Mouse (Mus musculus) intestine, postnatal 0 days (tissue): ENCODE data around the gene Acot10. TPM values are rescaled to one million over a fixed set of nuclear protein-coding genes. Genes with fewer than 3 reads are reported as not detected.
"Not testable (repeated sequence)": the region's sequence is repeated elsewhere in the genome, so short reads cannot be mapped to it uniquely, and the experiment has no call there.

Experiments
- ATAC-seq: fragments of 200-750 bp; cut with Nextera tagmentation; 2 replicates; pipeline ENCODE4 v1.8.0; 2017; ENCODE audit warnings: mild to moderate bottlenecking, moderate TSS enrichment, moderate library complexity
- H3K27ac ChIP-seq: fragments of 300-500 bp; sonication (generic); 2 replicates; pipeline ENCODE4 v1.5.1; 2014; ENCODE audit warnings: mild to moderate bottlenecking, low read depth, low read length, moderate library complexity
- H3K27me3 ChIP-seq: fragments of 300-500 bp; sonication (generic); replicated peaks from 2 replicates; pipeline ENCODE4 v1.6.1; 2014; ENCODE audit warnings: low read length, mixed read lengths; ENCODE audit not compliant: control insufficient read depth, insufficient read depth
- H3K36me3 ChIP-seq: fragments of 300-500 bp; sonication (generic); 2 replicates; pipeline ENCODE4 v1.6.1; 2014; ENCODE audit warnings: mild to moderate bottlenecking, moderate library complexity; ENCODE audit not compliant: control insufficient read depth, insufficient read depth
- H3K4me1 ChIP-seq: fragments of 300-500 bp; sonication (generic); replicated peaks from 2 replicates; pipeline ENCODE4 v1.6.1; 2014; ENCODE audit warnings: antibody characterized with exemption, low read length, mixed read lengths; ENCODE audit not compliant: control insufficient read depth, insufficient read depth
- H3K4me2 ChIP-seq: fragments of 300-500 bp; sonication (generic); replicated peaks from 2 replicates; pipeline ENCODE4 v1.6.1; 2014; ENCODE audit warnings: low read depth, mild to moderate bottlenecking, moderate library complexity
- H3K4me3 ChIP-seq: fragments of 300-500 bp; sonication (generic); 2 replicates; pipeline ENCODE4 v1.5.1; 2014; ENCODE audit warnings: low read depth, low read length
- H3K9ac ChIP-seq: fragments of 300-500 bp; sonication (generic); 2 replicates; pipeline ENCODE4 v1.6.1; 2014; ENCODE audit warnings: mild to moderate bottlenecking, low read depth, low read length
- H3K9me3 ChIP-seq: fragments of 300-500 bp; sonication (generic); 2 replicates; pipeline ENCODE4 v1.6.1; 2016; ENCODE audit warnings: mixed run types; ENCODE audit not compliant: control insufficient read depth
- CTCF ChIP-seq: sonication (generic); IDR thresholded peaks from 2 replicates; pipeline ENCODE4 v1.5.1; 2016; ENCODE audit warnings: low read depth, mild to moderate bottlenecking, control low read depth, antibody characterized with exemption, moderate library complexity
- WGBS: fragments of 180-500 bp; shearing (Covaris S2); extraction: QIAGEN DNeasy Blood & Tissue Kit; methylation state at CpG from one replicate; pipeline ENCODE4 v1.1.7; 2014; 5-methylcytosine and 5-hydroxymethylcytosine counted together
- polyA plus RNA-seq: library from polyadenylated mRNA; unstranded; fragments of >200 nt; fragmentation: Nextera tagmentation; extraction: Ambion mirVana; gene quantifications from 2 replicates; pipeline ENCODE4 v1.2.1, GENCODE M21; 2015

Gene Acot10
- 0.14 TPM in 1 of 2 replicates, not detected in the other for polyA plus RNA-seq

GRCm38 (mm10) chr15:20666650-20667049 lies at the start of gene Acot10:
Gene Acot10, minus strand, starts transcription at chr15:20666750.
- Histone ChIP-seq H3K36me3 (no peaks in the 10 kb centered on the region), H3K4me2 (no peak within 1 kb of the TSS), H3K27ac (no peak within 1 kb of the TSS), H3K9me3 (no peaks in the 10 kb centered on the region), H3K4me3 (no peak within 1 kb of the TSS), H3K27me3 (no peaks in the 10 kb centered on the region), H3K4me1 (no peaks in the 10 kb centered on the region), H3K9ac (no peak within 1 kb of the TSS)
- no peak for ATAC-seq
- no peak for TF ChIP-seq CTCF
- WGBS = 89% methylated on average over 10 of the region's 10 CpGs

- Histone ChIP-seq H3K9me3 (no peaks in the 10 kb centered on the region), H3K36me3 (no peaks in the 10 kb centered on the region), H3K27me3 (no peaks in the 10 kb centered on the region), H3K9ac (no peak overlapping the region), H3K4me1 (no peaks in the 10 kb centered on the region), H3K4me3 (no peak overlapping the region), H3K27ac (no peak overlapping the region), H3K4me2 (no peak overlapping the region)
- TF ChIP-seq CTCF = no peak
- ATAC-seq = no peak
- WGBS = 75% methylated on average over 4 of the region's 4 CpGs
Observed at GRCm38 (mm10) chr15:20711859-20712258, 45.3 kb upstream of the Acot10 start.

- no peaks in the 10 kb centered on the region for H3K27me3 ChIP-seq
- H3K9me3 ChIP-seq = no peaks in the 10 kb centered on the region
- no peak overlapping the region for H3K4me3 ChIP-seq
- WGBS = 75% methylated on average over 5 of the region's 5 CpGs
- no peak overlapping the region for H3K4me2 ChIP-seq
- no peaks in the 10 kb centered on the region for H3K36me3 ChIP-seq
- no peak for ATAC-seq
- no peaks in the 10 kb centered on the region for H3K4me1 ChIP-seq
- TF ChIP-seq CTCF = no peak
- no peak overlapping the region for H3K27ac ChIP-seq
- no peak overlapping the region for H3K9ac ChIP-seq
Observed at GRCm38 (mm10) chr15:20696229-20696628, 29.7 kb upstream of the Acot10 start.

- WGBS = 78% methylated on average over 5 of the region's 5 CpGs
- Histone ChIP-seq H3K36me3 (no peaks in the 10 kb centered on the region), H3K9ac (no peak overlapping the region), H3K9me3 (no peaks in the 10 kb centered on the region), H3K4me1 (no peaks in the 10 kb centered on the region), H3K4me2 (no peak overlapping the region), H3K4me3 (no peak overlapping the region), H3K27ac (no peak overlapping the region), H3K27me3 (no peaks in the 10 kb centered on the region)
- no peak for TF ChIP-seq CTCF
- ATAC-seq = no peak
Observed at GRCm38 (mm10) chr15:20684200-20684599, 17.6 kb upstream of the Acot10 start.

GRCm38 (mm10) chr15:20682719-20683118 lies 16.2 kb upstream of the Acot10 start:
- H3K9me3 ChIP-seq = no peaks in the 10 kb centered on the region
- no peak for ATAC-seq
- no peaks in the 10 kb centered on the region for H3K27me3 ChIP-seq
- WGBS = 81% methylated on average over 2 of the region's 2 CpGs
- H3K36me3 ChIP-seq = no peaks in the 10 kb centered on the region
- H3K4me2 ChIP-seq = no peak overlapping the region
- H3K9ac ChIP-seq = no peak overlapping the region
- no peaks in the 10 kb centered on the region for H3K4me1 ChIP-seq
- no peak overlapping the region for H3K27ac ChIP-seq
- no peak overlapping the region for H3K4me3 ChIP-seq
- TF ChIP-seq CTCF = no peak

GRCm38 (mm10) chr15:20669507-20669906 lies 3.0 kb upstream of the Acot10 start:
- WGBS = 54% methylated on average over 2 of the region's 2 CpGs
- not testable (repeated sequence) for H3K27me3 ChIP-seq, ATAC-seq, H3K9ac ChIP-seq, H3K4me3 ChIP-seq, H3K27ac ChIP-seq, H3K9me3 ChIP-seq, H3K4me1 ChIP-seq, H3K4me2 ChIP-seq, H3K36me3 ChIP-seq

- WGBS = 73% methylated on average over 1 of the region's 1 CpGs
- no peaks in the 10 kb centered on the region for H3K9me3 ChIP-seq
Observed at GRCm38 (mm10) chr15:20667989-20668388, 1.4 kb upstream of the Acot10 start.

More at GRCm38 (mm10) chr15:20667989-20668388, 1.4 kb upstream of the Acot10 start:
- ATAC-seq = no peak
- Histone ChIP-seq H3K4me3 (no peak overlapping the region), H3K27me3 (no peaks in the 10 kb centered on the region), H3K9ac (no peak overlapping the region), H3K27ac (no peak overlapping the region), H3K36me3 (no peaks in the 10 kb centered on the region), H3K4me1 (no peaks in the 10 kb centered on the region), H3K4me2 (no peak overlapping the region)
- no peak for TF ChIP-seq CTCF
